Mouse (Mus musculus): ENCODE results near the gene Tbc1d8. TPM values are rescaled to one million over a fixed set of nuclear protein-coding genes. Genes with fewer than 3 reads are reported as not detected.
A peak's percentile ranks its signal among the peaks of the same experiment; 100 is the strongest.

The Tbc1d8 gene
- total and polyA plus RNA-seq, 3 experiments: 1.5 to 2.4 TPM; not detected in 1

DNA sequence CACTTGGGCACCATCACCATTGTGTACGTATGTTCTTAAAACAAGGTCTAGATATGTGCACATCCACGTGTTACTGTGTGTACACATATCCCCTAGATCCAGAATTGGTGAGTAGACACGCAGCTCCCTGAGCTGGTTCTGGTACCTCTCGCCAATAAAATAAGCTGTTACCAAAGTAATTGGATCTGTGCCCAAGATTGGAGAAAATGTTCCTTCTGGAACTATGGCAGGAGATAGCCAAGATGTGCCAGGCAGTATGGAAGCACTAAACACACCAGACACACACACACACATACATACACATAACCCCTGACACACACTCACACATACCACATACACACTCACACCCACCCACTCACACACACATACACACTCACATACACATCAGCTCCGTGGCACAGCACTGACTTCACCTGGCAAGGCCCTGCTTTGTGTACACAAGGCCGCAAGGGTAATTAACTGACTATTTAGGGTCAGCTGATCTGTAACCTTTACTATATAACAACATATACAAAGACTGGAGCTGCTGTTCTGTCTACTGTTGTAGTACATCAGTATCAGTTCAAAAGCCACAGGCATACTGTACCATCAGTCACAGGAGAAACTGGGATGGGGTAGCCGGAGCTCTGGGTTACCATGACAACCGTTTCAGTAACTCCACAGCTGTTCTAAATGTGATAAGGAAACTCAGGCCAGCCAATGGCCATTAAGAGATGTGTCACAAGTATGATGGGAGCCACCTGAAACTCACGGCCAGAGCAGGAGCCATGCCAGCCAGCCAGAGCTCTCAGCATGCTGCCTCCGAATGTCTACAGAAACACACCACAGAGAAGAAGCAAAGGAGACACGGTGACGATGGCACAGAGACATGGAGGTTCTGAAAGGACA is 38.6 kb downstream of the Tbc1d8 start:
- peaks cover 7 to 9% of the 10 kb centered on the region in 2 experiments; a peak in 3 of 4 replicates for H3K4me1 ChIP-seq (ENCODE audit: control insufficient read depth in 1 of 2, insufficient read depth in 2 of 2, low read length in 2 of 2)
- no peak overlapping the region for H3K9ac ChIP-seq (ENCODE audit: control insufficient read depth, low read depth, low read length, poor library complexity, severe bottlenecking)
- H3K4me3 ChIP-seq (ENCODE audit: control insufficient read depth in 1 of 2, insufficient read depth in 1 of 2, low read depth in 2 of 2, low read length in 2 of 2): no peak overlapping the region
- no peak for DNase-seq (ENCODE audit: low read depth, low spot score)
- TF ChIP-seq MAX (IDR thresholded peaks at IDR 0.05; ENCODE audit: low read length) (no peak), SIN3A (IDR thresholded peaks at IDR 0.05; ENCODE audit: low read length) (no peak), NELFE (IDR thresholded peaks at IDR 0.05; ENCODE audit: low read depth, low read length) (no peak), ZC3H11A (IDR thresholded peaks at IDR 0.05; ENCODE audit: low read depth, low read length) (no peak), MEF2A (IDR thresholded peaks at IDR 0.05; ENCODE audit: extremely low read depth, insufficient replicate concordance, low read depth, low read length, poor library complexity, severe bottlenecking) (no peak), ZKSCAN1 (IDR thresholded peaks at IDR 0.05; ENCODE audit: low read depth, low read length) (no peak)
- no peaks in the 10 kb centered on the region for H3K27me3 ChIP-seq (ENCODE audit: control insufficient read depth in 1 of 2, insufficient read depth in 2 of 2, low read length in 2 of 2)
- no peaks in the 10 kb centered on the region for H3K9me3 ChIP-seq (replicated peaks; ENCODE audit: insufficient read depth, low read length)
- peaks cover 0 to 2% of the 10 kb centered on the region in 2 experiments; a peak in 1 of 4 replicates for H3K36me3 ChIP-seq (ENCODE audit: control insufficient read depth in 1 of 2, insufficient read depth in 2 of 2, low read length in 2 of 2)
- H3K79me2 ChIP-seq (ENCODE audit: control insufficient read depth, insufficient read depth, low read length, poor library complexity): no peaks in the 10 kb centered on the region
- H3K27ac ChIP-seq (ENCODE audit: control insufficient read depth, low read depth, low read length): no peak overlapping the region

DNA sequence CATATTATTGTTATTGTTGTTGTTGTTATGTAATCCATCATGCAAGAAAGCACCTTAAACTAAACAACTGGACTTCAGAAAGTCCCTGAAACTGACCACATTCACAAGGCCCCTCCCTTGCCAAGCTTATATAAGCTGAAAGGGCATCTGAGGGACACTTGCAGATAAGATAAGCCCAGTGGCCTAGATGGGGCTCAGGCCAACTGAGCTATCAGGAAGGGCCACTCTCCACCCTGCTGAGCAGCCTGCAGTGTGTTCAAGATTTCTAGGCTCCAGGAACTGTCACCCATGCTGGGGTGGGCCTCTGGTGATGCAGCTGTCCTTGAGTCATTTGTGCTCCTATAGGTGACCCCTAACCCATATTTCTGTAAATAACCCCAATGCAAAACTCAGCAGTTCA is 39.9 kb downstream of the Tbc1d8 start:
- peaks cover 0 to 2% of the 10 kb centered on the region in 2 experiments; a peak in 1 of 4 replicates for H3K36me3 ChIP-seq (ENCODE audit: control insufficient read depth in 1 of 2, insufficient read depth in 2 of 2, low read length in 2 of 2)
- H3K27me3 ChIP-seq (ENCODE audit: control insufficient read depth in 1 of 2, insufficient read depth in 2 of 2, low read length in 2 of 2): no peaks in the 10 kb centered on the region
- no peak overlapping the region for H3K27ac ChIP-seq (ENCODE audit: control insufficient read depth, low read depth, low read length)
- no peaks in the 10 kb centered on the region for H3K9me3 ChIP-seq (replicated peaks; ENCODE audit: insufficient read depth, low read length)
- H3K4me3 ChIP-seq (ENCODE audit: control insufficient read depth in 1 of 2, insufficient read depth in 1 of 2, low read depth in 2 of 2, low read length in 2 of 2): no peak overlapping the region
- TF ChIP-seq TAL1 (IDR thresholded peaks at IDR 0.05; ENCODE audit: low read length) (no peak; the same call in 1 of the 2 replicates), CTCF (IDR thresholded peaks at IDR 0.05 in 2 of 3, conservative IDR thresholded peaks at IDR 0.05 in 1 of 3; ENCODE audit: control insufficient read depth in 1 of 3, insufficient read depth in 1 of 3, low read depth in 2 of 3, low read length in 3 of 3, poor library complexity in 1 of 3, severe bottlenecking in 1 of 3) (no peak), TCF12 (IDR thresholded peaks at IDR 0.05; ENCODE audit: low read depth, low read length) (0 out of 2 replicates have a peak, but pooled peaks have one; percentile 43), EP300 (IDR thresholded peaks at IDR 0.05; ENCODE audit: low read depth in 1 of 2, low read length in 2 of 2) (peak; percentile 35 to 59; a peak in 2 of 4 replicates), GATA1 (IDR thresholded peaks at IDR 0.05; ENCODE audit: low read depth, low read length) (peak; percentile 49; the same call in 1 of the 2 replicates), MAZ (IDR thresholded peaks at IDR 0.05; ENCODE audit: low read depth, low read length) (no peak), POLR2AphosphoS2 (IDR thresholded peaks at IDR 0.05; ENCODE audit: low read length) (no peak), JUND (IDR thresholded peaks at IDR 0.05; ENCODE audit: low read depth, low read length) (no peak), NELFE (IDR thresholded peaks at IDR 0.05; ENCODE audit: low read depth, low read length) (no peak), UBTF (IDR thresholded peaks at IDR 0.05; ENCODE audit: borderline replicate concordance, insufficient read depth, low read depth, low read length) (no peak)
- DNase-seq (ENCODE audit: low read depth, low spot score): no peak
- H3K9ac ChIP-seq (ENCODE audit: control insufficient read depth, low read depth, low read length, poor library complexity, severe bottlenecking): no peak overlapping the region
- no peaks in the 10 kb centered on the region for H3K79me2 ChIP-seq (ENCODE audit: control insufficient read depth, insufficient read depth, low read length, poor library complexity)
- H3K4me1 ChIP-seq (ENCODE audit: control insufficient read depth in 1 of 2, insufficient read depth in 2 of 2, low read length in 2 of 2): peaks cover 4 to 9% of the 10 kb centered on the region in 2 experiments; a peak in 2 of 4 replicates
